Mouse (Mus musculus) mesoderm, embryonic 11.5 days (tissue): Measurements from ENCODE around the gene BC048562.

Experiments used
- DNase-seq: peaks from one replicate; pipeline ENCODE4 v3.0.0-alpha.2; 2012; ENCODE audit warnings: low read depth, low spot score

The BC048562 gene

DNA sequence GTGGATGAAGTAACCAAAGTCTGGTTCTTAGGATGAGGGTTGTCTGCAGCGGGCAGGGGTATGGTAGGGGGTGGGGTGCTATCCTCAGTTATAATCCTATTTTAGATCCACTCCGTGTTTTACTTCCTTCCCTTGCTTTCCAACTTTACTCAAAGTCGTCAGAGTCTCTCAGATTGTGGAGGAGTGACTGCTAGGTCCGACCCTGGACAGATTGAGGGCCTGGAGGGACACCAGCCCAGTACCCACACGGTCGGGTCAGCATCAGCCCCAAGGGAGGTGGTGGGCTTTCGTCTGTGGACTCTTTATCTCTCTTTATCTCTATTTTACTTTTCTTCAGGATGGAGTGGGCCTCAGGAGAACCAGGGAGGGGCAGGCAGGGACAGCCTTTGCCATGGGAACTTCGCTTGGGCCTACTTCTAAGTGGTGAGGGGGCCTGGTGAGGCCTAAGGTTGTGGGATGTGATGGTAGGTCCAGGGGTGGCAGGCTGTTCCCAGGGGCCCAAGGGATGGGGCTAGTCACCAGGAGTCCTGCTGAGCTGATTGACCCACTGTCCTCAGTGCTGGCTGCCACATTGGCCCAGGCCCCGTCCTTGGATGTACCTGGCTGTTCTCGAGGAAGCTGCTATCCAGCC lies 43.6 kb downstream of the BC048562 start, which contains the start of gene Lamb2:
TSS of gene Lamb2 (plus strand) at position 16 of the 631 bp plus-strand sequence.
- peak; percentile 90 for DNase-seq

- DNase-seq = no peak
Measured at GRCm38 (mm10) chr9:108480813-108481519, 44.7 kb downstream of the BC048562 start.

- DNase-seq = no peak
Measured at GRCm38 (mm10) chr9:108481520-108482210, 45.4 kb downstream of the BC048562 start.

DNA sequence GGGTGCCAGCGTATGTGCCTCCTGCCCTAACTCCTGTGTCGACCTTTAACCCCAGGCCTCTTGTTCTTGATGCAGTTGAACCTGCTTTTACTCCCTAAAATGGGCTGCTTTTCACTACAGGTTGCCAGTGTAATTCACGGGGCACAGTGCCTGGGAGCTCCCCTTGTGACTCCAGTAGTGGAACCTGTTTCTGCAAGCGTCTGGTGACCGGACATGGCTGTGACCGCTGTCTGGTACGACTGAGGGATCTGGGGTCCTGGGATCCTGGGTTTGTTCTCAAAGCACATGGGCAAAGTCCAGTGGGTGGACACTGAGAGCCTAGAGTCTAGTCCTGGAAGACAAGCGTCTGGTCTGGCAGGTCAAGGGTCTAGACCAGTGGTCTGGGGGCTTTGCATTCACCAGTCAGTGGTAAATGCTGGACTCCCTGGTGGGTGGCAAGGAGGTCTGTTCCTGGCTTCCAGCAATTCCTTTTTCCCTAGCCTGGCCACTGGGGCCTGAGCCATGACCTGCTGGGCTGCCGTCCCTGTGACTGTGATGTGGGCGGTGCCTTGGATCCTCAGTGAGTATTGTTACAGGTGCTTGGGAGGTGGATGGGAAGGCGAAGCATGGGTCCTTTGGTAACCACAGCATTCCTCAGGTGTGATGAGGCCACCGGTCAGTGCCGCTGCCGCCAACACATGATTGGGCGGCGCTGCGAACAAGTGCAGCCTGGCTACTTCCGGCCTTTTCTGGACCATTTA lies 46.9 kb downstream of the BC048562 start:
- DNase-seq = no peak

DNA sequence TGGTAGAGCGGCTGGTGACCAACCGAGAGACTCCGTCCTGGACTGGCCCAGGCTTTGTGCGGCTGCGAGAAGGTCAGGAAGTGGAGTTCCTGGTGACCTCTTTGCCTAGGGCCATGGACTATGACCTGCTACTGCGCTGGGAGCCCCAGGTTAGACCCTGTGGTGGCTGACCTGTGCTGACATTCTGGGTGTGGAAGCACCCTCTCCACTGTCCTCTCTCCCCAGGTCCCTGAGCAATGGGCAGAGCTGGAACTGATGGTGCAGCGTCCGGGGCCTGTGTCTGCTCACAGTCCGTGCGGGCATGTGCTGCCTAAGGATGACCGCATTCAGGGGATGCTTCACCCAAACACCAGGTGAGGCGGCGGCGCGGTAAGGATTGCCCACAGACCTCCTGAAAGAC lies 47.7 kb downstream of the BC048562 start:
- no peak for DNase-seq

- DNase-seq = no peak
Measured at GRCm38 (mm10) chr9:108485301-108485875, 49.1 kb downstream of the BC048562 start.

DNA sequence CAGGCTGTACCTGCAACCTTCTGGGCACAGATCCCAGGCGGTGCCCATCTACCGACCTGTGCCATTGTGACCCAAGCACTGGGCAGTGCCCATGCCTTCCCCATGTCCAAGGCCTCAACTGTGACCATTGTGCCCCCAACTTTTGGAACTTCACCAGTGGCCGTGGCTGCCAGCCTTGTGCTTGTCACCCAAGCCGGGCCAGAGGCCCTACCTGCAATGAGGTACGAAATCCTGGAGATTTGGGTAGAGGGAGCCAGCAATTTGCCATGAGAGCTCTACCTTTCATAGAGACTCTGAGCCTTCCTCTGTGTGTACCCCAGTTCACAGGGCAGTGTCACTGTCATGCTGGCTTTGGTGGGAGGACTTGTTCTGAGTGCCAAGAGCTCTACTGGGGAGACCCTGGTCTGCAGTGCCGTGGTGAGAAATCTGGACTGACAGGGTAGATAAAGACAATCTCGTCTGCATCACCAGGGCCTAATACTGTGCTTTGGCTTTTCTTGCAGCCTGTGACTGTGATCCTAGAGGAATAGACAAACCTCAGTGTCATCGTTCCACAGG lies 50.8 kb downstream of the BC048562 start:
- DNase-seq = no peak

DNA sequence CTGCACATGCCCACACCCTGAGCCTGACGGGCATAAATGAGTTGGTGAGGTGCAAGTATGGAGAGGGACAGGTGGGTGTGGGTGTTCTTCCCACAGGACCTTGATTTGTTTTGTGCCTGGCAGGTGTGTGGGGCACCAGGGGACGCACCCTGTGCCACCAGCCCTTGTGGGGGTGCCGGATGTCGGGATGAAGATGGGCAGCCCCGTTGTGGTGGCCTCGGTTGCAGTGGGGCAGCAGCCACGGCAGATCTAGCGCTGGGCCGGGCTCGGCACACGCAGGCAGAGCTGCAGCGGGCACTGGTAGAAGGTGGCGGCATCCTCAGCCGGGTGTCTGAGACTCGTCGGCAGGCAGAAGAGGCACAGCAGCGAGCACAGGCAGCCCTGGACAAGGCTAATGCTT lies 52.1 kb downstream of the BC048562 start:
- no peak for DNase-seq

DNA sequence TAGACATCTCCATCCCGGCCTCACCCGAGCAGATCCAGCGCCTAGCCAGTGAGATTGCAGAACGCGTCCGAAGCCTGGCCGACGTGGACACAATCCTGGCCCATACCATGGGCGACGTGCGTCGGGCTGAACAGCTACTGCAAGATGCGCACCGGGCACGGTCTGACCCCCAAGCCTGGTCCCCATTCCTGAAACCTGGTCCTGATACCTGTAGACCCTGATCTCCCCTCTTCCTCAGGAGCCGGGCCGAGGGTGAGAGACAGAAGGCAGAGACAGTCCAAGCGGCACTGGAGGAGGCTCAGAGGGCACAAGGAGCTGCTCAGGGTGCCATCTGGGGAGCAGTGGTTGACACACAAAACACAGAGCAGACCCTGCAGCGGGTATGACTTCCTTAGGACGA lies 52.9 kb downstream of the BC048562 start:
- no peak for DNase-seq

GRCm38 (mm10) chr9:108489702-108490558 lies 53.6 kb downstream of the BC048562 start:
- DNase-seq = no peak

DNA sequence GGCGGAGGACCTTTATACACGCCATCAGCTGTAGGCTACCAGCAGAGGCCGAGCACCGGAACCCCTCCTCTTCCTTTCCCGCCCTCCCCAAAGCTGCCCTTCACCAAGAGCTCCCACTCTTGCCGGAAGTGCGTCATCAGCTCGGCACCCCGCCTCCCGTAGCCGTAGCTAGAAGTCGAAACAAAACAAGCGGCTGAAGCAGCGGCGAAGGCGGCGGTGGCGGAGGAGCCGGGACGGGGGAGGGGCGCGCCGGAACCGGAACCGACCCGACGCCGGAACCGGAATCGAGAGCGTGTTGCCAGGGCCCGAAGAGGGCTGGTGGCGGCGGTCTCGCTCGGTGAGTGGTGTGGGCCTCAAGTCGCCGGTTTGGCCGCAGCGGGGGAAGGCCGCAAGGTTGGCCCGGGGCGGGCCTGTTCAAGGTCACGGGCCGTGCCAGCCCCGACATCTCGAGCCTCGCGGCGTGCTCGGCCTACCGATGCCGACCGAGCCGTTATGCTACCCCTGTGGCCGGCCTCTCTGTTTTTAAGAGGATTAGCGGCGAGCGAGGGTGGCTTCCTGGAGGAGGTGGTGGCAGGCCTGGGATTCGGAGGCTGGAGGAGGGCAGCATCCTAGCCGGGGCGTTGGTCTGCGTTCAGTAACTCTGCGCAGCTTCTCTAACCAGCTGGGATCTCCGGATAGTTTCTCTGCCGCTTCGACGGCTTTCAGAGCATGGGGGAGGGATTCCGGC lies 54.4 kb downstream of the BC048562 start, which contains the start of gene Usp19:
TSS of gene Usp19 (plus strand) at position 44 of the 727 bp plus-strand sequence.
- DNase-seq = peak; percentile 95

DNA sequence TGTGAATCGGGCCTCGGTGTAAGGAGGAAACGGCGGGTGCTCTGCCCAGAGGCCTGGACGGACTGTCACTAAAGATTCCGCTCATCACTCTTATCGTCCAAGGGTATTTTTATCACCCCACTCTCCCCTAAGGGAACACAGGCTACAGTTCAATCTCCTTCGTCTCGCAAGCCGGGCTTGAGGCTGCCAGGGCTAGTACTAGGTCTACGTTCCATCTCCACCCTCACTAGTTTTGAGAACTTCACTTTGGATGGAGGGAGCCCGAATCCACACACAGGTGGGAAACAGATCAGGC lies 55.0 kb downstream of the BC048562 start:
- DNase-seq = no peak

DNA sequence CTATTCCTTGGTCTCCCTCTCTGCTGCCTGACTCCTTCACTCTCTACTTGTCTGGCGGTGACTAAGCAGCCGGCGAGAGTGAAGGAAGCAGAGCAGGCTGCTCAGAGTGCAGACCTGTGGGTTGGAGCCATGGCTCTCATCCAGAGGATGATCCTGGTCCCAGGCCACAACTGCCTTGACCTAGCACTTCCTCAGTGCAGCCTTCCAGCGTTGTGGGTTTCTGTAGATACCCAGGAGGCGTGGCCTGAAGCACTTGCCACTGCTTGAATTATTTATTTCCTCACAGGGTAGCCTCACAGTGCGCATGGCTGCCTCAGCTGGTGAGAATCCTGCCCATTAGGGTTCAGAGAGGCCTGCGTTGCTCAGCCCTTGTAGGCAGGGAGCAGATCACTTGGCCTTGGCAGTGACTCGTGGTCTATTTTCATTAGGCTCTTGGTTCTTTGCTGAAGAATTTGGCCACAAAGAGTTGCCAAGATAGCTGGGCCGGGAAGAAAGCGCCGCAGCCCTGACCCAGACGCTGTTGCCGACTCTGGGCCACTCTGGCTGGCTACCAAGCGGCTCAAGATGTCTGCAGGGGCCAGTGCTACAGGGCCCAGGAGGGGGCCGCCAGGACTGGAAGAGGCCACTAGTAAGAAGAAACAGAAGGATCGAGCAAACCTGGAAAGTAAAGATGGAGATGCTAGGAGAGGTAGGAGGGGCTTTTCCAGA lies 55.9 kb downstream of the BC048562 start:
- DNase-seq = no peak

GRCm38 (mm10) chr9:108493246-108493645 lies 57.0 kb downstream of the BC048562 start:
- DNase-seq = no peak

GRCm38 (mm10) chr9:108494146-108494825 lies 58.0 kb downstream of the BC048562 start:
- DNase-seq = no peak

GRCm38 (mm10) chr9:108494905-108495304 lies 58.6 kb downstream of the BC048562 start:
- DNase-seq = no peak
